Mouse (Mus musculus): ENCODE measurements at regions not wholly inside any gene's neighbourhood (a gene's known extent, or its start where the extent isn't known, plus 50 kb on each side); places are given as distances from the start of the nearest gene placed in this dataset.

- peak; percentile 16 to 22 for DNase-seq
Measured at GRCm38 (mm10) chr4:31627777-31628176, 336.1 kb upstream of the Map3k7 start.

GRCm38 (mm10) chr4:31638564-31638963 is 325.3 kb upstream of the Map3k7 start:
- no peak for DNase-seq

GRCm38 (mm10) chr4:31642161-31642560 is 321.7 kb upstream of the Map3k7 start:
- DNase-seq, result no peak

GRCm38 (mm10) chr4:31642593-31643290 is 321.2 kb upstream of the Map3k7 start:
- no peak for DNase-seq

- DNase-seq, result no peak
Measured at GRCm38 (mm10) chr4:31648631-31649368, 315.1 kb upstream of the Map3k7 start.

- DNase-seq, result no peak
Measured at GRCm38 (mm10) chr4:31655364-31656106, 308.4 kb upstream of the Map3k7 start.

- DNase-seq, result no peak
Measured at GRCm38 (mm10) chr4:31656111-31656510, 307.8 kb upstream of the Map3k7 start.

- DNase-seq, result no peak
Measured at GRCm38 (mm10) chr4:31658820-31659219, 305.1 kb upstream of the Map3k7 start.

- DNase-seq, result no peak
Measured at GRCm38 (mm10) chr4:31660896-31661295, 303.0 kb upstream of the Map3k7 start.

- DNase-seq, result no peak
Measured at GRCm38 (mm10) chr4:31671530-31672170, 292.2 kb upstream of the Map3k7 start.

GRCm38 (mm10) chr4:31672171-31672841 is 291.6 kb upstream of the Map3k7 start:
- DNase-seq, result no peak

- no peak for DNase-seq
Measured at GRCm38 (mm10) chr4:31672842-31673171, 291.1 kb upstream of the Map3k7 start.

GRCm38 (mm10) chr4:31679007-31679590 is 284.8 kb upstream of the Map3k7 start:
- DNase-seq, result no peak

GRCm38 (mm10) chr4:31680958-31681357 is 282.9 kb upstream of the Map3k7 start:
- no peak for DNase-seq

- DNase-seq, result no peak
Measured at GRCm38 (mm10) chr4:31689083-31689482, 274.8 kb upstream of the Map3k7 start.

- no peak for DNase-seq
Measured at GRCm38 (mm10) chr4:31697769-31698505, 266.0 kb upstream of the Map3k7 start.

GRCm38 (mm10) chr4:31698506-31698782 is 265.5 kb upstream of the Map3k7 start:
- no peak for DNase-seq

GRCm38 (mm10) chr4:31699296-31699695 is 264.6 kb upstream of the Map3k7 start:
- no peak for DNase-seq

GRCm38 (mm10) chr4:31714054-31714651 is 249.7 kb upstream of the Map3k7 start:
- no peak for DNase-seq

GRCm38 (mm10) chr4:31723501-31723900 is 240.4 kb upstream of the Map3k7 start:
- DNase-seq, result no peak

GRCm38 (mm10) chr4:31724400-31724799 is 239.5 kb upstream of the Map3k7 start:
- DNase-seq, result no peak
